Mouse (Mus musculus) bone marrow, adult 2 months (tissue): ENCODE data around the gene Lyrm9.

Experiments
- CTCF ChIP-seq: fragments of 200-500 bp; IDR thresholded peaks from 2 replicates; pipeline ENCODE4 v1.5.1; 2011; ENCODE audit warnings: low read length, control low read depth; ENCODE audit not compliant: control insufficient read depth, insufficient read depth
- POLR2A ChIP-seq: fragments of 200-500 bp; IDR thresholded peaks from 2 replicates; pipeline ENCODE4 v1.6.1; 2011; ENCODE audit warnings: low read depth, mild to moderate bottlenecking, control low read depth, low read length, borderline replicate concordance; ENCODE audit not compliant: control insufficient read depth

DNA sequence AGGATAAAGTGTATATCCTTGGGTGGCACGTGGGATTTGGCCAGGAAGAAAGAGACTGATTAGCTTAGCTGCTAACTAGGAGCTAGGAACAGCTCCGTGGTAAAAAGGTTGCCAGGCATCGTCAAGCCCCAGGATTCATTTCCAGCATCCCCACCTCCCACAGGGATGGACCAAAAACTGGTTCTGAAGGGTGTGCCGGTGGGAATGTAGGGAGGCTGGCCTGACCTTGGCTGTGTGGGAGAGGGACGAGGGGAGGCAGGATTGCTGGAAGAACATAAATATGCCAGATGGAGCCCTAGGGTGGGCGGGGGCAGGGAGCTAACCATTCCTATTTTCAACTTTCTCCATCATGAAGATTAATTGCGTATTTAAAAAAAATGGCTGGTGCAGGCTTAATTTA, 1.2 kb downstream of the Lyrm9 start:
- TF ChIP-seq CTCF: no peak
- no peak for TF ChIP-seq POLR2A
